Mouse (Mus musculus) adrenal gland, postnatal 36 days (tissue): ENCODE measurements around the gene Tfe3. TPM values are rescaled to one million over a fixed set of nuclear protein-coding genes. Genes with fewer than 3 reads are reported as not detected.
"Not testable (repeated sequence)": the region's sequence is repeated elsewhere in the genome, so short reads cannot be mapped to it uniquely, and the experiment has no call there.

Experiments
- DNase-seq, 2 experiments: peaks; one replicate each; pipeline ENCODE4 v3.0.0; 2021; ENCODE audit warnings: mixed read lengths in 1 of 2
- total RNA-seq, 2 experiments: library from RNA; stranded (reverse); gene quantifications; 2 replicates each; pipeline ENCODE4 v1.2.3; 2021

Gene Tfe3
- total RNA-seq, 2 experiments from 2014 or later, result 44.5 to 48.7 TPM

DNA sequence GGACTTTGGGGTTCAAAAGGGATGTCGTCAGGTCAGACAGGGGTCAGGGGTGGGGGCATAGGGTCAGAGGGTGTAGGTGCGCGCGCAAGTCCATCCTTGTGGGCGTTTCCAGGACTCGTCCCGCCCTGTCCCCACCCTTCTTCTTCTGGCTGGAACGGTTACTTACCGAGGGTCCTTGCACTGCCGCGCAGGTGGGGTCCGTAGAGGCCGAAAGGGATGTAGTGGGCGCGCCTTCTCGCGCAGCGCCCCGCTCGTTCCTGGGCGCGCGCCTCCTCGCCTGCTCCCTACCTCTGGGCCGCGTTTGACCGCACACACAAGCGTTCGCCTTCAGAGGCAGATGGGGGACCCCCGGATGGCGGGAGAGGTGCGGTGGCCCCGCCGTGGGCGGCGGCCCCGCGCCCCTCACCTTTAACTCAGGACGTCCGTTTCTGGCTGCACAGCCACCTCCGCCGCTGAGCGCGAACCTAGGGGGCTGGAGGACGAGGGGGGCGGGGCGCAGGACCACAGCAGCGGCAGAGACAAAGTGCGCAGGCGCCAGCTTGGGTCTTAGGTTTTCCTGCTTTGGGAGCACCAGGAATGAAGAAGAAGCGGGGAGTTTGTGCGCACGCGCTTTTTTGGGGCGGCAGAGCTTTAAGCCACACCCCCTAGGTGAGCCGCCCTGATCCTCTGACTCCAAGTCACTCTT lies 11.8 kb upstream of the Tfe3 start, which contains the start of gene Ccdc120:
Gene Ccdc120, minus strand, starts transcription at position 474 of the 685 bp plus-strand sequence.
- peak; percentile 76 to 79 for DNase-seq

DNA sequence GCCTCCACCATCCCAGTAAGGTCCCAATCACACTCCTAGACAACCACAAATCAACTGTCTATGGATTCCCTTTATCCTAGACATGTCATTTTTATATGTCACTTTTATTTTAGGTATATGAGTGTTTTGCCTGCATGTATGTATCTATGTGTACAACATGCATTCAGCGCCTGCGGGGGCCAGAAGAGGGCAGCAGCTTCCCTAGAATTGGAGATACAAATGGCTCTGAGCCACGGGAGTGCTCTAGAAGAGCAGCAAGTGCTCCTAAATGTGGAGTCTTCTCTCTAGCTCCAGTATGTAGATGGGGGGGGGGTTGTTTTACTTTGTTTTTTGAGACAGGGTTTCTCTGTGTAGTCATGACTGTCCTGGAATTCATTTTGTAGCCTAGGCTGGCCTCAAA lies 8.7 kb upstream of the Tfe3 start:
- DNase-seq, result peak in 1 of 2 experiments; percentile 44

- no peak for DNase-seq
Measured at GRCm38 (mm10) chrX:7762921-7763197, 499 bp downstream of the Tfe3 start.

- DNase-seq, result peak; percentile 37 to 43
Measured at GRCm38 (mm10) chrX:7763631-7764393, 1.5 kb downstream of the Tfe3 start.

DNA sequence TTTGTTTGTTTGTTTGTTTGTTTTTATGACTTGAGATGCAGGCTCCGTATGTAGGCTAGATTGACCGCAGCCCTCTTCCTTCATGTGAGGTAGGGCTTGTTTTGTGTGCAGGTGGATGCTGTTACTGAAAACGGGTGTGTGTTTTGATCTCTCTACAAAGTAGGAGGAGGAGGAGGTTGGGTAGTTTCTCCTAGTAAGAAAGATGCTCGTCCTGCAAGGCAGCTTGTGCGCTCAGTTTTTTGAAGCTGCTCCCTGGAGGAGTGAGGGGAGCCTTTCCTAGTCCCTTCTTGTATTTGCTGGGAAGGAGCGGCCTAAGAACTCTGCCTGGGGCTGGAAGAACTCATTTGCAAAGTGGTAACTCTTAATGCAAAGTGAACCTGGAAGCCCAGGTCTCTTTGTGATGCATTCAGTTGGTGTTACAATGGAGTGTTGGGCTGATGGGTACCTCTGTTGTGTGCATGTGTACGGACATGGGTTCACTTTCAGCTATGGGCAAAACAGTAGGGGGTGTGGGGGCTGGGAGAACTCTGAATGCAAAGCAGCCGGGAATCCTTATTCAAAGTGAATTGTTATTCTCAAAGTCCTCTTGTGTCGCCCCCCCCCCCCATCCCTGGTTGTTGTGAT lies 2.4 kb downstream of the Tfe3 start:
- no peak for DNase-seq

DNA sequence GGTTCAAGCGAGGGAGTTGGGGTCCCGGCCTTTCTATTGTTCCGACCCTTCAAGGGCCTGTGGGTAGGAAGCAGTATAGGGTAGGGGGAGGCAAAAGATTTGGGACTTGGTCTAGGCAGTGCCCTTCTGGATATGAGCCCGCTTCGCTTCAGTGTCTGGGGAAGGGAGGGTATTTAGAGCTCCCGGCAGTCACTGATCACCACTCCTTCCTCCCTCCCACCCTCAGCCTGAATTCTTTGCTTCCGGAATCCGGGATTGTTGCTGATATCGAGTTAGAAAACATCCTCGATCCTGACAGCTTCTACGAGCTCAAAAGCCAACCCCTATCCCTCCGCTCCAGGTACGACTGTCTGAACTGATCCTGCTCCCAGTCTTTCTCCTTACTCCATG lies 2.9 kb downstream of the Tfe3 start:
- no peak for DNase-seq

- peak; percentile 66 to 69 for DNase-seq
Measured at GRCm38 (mm10) chrX:7765764-7766163, 3.4 kb downstream of the Tfe3 start.

DNA sequence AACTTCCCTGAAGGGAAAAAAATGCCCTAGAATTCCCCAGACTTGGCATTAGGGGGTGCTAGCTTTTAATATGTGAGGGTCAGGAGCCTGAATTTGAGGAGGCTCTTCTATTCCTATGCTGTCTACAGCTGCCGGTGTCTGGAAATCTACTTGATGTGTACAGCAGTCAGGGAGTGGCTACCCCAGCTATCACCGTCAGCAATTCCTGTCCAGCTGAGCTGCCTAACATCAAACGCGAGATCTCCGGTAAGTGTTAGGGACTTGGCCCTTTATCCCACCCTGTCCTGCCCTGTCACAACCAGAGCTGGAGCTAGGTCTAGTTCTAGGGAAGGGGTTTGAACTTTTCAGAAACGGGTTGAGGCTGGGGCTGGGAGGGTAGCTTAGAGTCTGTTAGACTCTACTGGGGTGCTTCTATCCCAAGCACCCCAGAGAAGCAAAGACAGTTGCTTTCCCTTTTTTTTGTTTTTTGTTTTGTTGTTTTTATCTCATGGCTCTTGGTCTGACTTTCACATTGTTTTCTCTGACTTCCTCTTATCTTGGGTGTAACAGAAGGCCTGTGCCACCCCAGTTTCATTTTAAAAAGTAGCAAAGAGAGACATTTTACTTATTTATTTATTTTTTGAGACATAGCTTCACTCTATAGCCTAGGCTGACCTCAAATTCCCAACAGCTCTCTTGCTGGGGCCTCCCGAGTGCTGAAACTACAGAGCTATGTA lies 7.1 kb downstream of the Tfe3 start:
- DNase-seq, result no peak

GRCm38 (mm10) chrX:7772766-7773165 lies 10.4 kb downstream of the Tfe3 start:
- no peak for DNase-seq

GRCm38 (mm10) chrX:7775501-7776205 lies 13.3 kb downstream of the Tfe3 start:
- DNase-seq, result no peak

GRCm38 (mm10) chrX:7776329-7777082 lies 14.1 kb downstream of the Tfe3 start:
- DNase-seq, result peak; percentile 47 to 72

DNA sequence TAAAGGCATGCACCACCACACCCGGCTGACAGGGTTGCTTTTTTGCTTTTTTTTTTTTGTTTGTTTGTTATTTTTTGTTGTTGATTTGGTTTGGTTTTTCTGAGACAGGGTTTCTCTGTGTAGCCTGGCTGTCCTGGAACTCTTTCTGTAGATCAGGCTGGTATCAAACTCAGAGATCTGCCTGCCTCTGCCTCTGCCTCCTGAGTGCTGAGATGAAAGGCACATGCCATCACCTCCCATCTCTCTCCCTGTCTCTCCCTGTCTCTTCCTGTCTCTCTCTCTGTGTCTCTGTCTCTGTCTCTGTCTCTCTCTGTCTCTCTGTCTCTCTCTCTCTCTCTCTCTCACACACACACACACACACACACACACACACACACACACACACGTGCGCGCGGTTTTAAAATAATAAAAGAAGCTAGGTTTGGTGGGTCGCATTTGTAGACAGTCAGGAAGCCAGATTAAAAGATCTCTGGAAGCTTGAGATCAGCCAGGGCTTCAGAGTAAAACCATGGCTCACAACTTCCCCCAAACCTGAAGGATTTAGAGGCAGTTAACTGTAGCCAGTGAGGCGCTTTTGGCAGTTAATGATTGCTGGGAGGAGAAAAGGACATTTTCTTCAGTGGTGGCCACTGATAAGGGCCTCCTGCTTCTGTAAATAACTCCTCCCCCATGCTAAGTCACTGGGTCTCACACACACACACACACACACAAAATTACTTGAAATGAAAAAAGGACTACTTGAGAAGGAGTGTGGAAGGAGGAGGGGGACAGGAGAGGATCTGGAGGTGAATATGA lies 16.3 kb downstream of the Tfe3 start:
- DNase-seq, result no peak

DNA sequence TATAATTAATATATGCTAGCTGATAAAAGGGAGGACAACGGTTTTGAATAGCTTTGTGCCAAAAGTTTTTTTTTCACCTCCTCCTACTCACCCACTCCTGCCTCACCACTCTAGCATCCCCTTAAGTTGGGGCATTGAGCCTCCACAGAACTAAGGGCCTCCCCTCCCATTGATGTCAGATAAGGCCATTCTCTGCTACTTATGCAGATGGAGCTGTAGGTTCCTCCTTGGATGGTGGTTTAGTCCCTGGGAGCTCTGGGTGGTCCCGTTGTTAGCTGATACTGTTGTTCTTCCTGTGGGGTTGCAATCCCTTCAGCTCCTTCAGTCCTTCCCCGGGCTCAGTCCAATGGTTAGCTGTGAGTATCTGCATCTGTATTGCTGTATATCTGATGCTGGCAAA lies 16.9 kb downstream of the Tfe3 start:
- DNase-seq, result no peak

GRCm38 (mm10) chrX:7782603-7783092 lies 20.3 kb downstream of the Tfe3 start:
- no peak for DNase-seq

- peak; percentile 79 to 88 for DNase-seq
Measured at GRCm38 (mm10) chrX:7789542-7790136, 27.3 kb downstream of the Tfe3 start, which contains the start of gene Gripap1. Gripap1 (plus strand) TSS chrX:7789765.

- DNase-seq, result no peak
Measured at GRCm38 (mm10) chrX:7790309-7790708, 27.9 kb downstream of the Tfe3 start.

- no peak for DNase-seq
Measured at GRCm38 (mm10) chrX:7793361-7793760, 31.0 kb downstream of the Tfe3 start.

- DNase-seq, result peak; percentile 34 to 55
Measured at GRCm38 (mm10) chrX:7795016-7795415, 32.7 kb downstream of the Tfe3 start.

- no peak for DNase-seq
Measured at GRCm38 (mm10) chrX:7797327-7797726, 35.0 kb downstream of the Tfe3 start.

DNA sequence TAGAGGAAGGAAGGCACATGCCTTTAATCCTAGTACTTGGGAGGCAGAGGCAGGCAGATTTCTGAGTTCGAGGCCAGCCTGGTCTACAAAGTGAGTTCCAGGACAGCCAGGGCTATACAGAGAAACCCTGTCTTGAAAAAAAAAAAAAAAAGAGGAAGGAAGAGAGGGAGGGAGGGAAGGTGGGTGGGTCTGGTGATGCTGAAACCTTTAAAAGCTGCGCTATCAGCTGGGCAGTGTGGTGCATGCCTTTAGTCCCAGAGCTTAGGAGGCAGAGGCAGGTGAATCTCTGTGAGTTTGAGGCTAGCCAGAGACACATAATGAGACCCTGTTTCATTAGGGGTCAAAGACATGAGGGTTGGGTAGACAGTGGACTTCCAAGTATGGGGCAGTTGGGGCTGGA lies 39.8 kb downstream of the Tfe3 start:
- DNase-seq, result not testable (repeated sequence)
